Mouse (Mus musculus): Measurements from ENCODE around the gene Timm17b.
"Not testable (repeated sequence)": the region's sequence is repeated elsewhere in the genome, so short reads cannot be mapped to it uniquely, and the experiment has no call there.

Timm17b gene

DNA sequence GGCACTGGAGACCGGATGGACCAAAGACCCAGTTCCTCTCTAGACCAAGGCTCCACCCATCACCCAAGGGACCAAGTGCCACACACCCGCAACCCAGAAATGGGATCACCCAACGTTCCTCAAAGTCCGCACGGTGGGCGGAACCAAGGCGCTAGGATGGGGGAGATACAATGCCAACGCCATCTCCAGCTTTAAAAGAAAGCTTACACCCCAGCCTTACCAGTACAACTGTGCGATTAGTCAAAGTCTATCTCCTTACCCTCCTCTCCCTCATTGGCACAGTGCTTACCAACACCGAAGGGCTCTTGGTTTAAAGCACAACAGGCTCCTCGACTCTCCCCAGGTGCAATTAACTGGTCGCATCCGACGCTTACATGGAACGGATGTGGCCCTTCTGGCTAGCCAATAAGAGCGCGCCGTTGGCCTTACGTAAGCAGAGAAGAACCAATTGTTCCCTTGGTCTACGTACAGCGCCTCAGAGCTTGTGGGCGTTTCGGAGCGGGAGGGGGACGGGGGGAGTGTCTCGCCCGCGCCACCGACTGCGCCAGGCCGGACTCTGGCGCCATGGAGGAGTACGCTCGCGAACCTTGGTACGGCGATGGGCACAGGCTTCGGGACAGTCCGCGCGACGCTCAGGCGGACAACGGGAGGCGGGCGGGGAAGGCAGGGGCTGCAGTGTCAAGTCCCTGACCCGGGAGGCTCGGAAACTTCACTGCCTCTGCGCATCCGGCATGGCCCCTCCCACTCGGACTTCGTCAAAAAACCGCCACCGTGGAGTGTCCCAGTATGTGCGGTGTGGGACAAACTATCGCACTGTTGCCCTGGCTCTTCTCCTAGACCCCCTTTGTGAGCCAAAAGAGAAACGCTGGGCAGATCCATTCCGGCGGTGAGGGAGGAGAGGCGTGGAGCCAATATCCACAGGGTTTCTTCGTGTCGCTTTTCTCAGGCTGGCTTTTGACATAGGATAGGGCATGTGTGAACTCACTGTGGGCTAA, at the start of gene Timm17b, which contains the start of gene Pqbp1:
Timm17b (plus strand) TSS at position 478 of the 995 bp plus-strand sequence.
Pqbp1 (minus strand) TSS at position 390 of the 995 bp plus-strand sequence.
- peak; percentile 72 for DNase-seq (ENCODE audit: low read depth, low spot score)

DNA sequence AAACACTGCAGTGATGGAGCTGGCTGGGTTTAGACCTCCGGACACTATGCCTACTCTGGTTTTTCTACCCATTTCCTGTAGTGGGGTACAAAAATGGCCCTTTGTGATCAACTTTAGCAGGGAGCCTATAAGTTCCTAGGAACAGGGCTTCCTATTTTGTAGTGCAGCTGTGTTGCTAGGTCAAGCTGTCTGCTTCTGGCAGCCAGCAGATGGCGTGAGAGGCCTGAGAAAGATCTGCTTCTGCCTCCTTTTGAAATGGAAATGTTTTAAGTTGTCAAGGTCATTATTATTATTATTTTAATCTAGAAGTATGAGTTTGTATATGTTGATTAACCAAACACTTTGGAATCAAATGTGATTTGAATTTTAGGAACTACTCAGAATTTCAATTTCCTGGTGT, 44.6 kb upstream of the Timm17b start:
- no peak for DNase-seq (ENCODE audit: low read depth, low spot score)

DNA sequence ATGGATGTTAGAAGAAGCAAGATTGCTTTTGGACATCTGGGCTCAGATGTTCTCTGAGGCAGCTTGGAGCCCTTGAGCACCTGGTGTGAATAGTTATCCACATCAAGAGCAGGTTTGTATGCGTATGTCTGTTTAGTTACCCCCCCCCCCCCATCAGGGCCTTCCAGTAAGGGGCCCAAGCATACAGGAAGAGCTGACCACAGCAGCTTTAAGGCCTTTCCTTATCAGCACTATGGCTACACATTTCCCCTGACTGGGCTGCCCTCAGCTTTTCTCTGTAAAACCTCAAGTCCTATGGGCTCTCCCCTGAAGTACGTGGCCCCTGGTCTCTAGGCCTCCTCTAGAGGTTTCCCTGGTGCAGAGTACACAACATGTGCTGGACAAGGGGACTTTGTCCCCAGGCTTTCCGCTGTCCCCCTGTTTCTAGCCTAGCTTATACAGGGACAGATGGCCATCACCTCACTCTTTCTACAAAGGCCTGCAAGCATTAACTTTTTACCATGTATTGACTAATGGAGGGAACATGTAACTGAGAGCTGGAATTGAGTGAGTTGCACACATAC, 39.9 kb upstream of the Timm17b start:
- no peak for DNase-seq (ENCODE audit: low read depth, low spot score)

DNA sequence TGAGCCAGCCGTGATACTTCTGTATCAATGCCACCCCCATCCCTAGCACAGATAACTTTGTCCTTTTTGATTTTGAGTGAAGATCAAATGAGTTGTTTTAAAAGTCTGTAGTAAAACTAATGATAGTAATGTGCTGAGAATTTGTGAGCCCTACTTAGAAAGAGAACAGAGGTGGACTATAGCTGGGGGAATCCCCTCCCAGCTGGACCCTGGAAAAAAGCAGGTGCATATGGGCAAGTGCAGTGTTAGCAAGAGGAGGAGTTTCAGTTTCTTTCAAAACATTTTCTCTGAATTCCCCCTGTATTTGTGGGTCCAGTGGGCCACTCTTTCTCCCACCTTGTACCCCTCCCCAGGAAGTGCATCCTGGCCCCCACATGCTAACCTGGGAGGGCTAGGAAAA, 36.0 kb upstream of the Timm17b start:
- DNase-seq (ENCODE audit: low read depth, low spot score): no peak

DNA sequence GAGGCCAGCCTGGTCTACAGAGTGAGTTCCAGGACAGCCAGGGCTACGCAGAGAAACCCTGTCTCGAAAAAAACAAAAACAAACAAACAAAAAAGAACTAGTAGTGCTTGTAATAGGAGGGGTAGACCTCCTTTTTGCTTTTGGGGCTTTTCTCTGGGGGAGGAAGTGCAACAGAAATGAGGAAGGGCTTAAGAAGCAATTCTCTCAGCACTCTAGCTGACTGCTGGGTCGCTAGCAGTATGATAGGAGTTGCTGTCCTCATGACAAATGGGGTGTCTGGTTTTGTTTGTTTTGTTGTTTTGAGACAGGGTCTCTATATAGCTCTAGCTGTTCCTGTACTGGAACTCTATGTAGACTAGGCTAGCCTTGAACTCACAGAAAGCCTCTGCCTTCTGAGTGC, 34.6 kb upstream of the Timm17b start:
- no peak for DNase-seq (ENCODE audit: low read depth, low spot score)

DNA sequence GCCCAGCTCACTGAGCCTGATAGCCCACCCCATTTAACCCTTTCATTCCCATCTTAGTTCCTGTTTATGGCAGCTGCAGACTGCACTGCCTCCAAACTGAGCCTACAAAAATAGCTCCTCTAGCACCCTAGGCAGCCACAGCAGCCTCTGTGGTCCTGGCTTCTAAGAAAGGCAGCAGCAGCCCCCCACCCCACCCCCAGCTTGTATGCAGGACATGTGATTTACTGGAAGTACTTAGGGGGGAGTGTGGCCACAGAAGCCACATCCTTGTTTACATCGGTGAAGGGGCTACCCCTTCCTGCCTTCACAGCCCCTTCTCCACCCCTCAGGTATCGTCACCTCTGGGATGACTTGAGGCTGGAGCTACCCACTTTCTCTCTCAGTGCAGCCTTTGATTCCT, 33.8 kb upstream of the Timm17b start:
- DNase-seq (ENCODE audit: low read depth, low spot score): no peak

DNA sequence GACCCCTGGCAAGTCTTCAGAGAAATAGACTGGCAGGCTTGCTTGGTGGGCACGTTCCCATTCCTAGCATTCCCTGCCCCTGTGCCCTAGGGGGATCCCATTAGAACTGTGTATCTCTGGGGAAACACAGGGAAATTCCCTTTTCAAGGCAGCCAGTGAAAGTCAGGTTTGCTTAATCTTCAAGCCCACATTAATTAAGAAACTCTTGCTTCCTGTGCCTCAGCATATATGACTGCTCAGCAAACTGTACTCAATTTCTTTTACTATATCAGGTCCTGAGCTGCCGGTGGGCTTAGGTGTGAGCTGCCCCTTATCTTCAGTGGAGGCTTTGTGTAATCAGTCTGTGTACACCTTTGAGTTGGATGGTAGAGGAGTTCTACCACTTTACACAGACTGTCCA, 33.4 kb upstream of the Timm17b start:
- no peak for DNase-seq (ENCODE audit: low read depth, low spot score)

DNA sequence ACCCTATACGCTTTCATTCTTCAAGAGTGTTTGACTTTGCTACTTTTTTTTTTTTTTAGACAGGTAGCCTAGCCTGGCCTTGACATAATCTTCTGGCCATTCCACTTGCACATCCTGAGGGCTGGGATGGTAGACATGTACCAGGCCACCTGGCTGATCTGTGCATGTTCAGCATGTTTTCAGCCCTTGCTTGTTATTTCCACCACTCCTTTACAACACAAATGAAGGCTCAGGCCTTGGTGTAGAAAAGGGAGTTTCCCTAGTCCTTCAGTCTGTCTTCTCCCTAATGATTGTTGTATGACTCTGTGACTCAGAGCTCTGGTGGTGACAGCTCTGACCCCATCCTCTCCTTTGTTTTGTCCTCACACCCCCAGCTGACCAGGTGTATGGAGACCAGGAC, 32.0 kb upstream of the Timm17b start:
- DNase-seq (ENCODE audit: low read depth, low spot score): no peak

DNA sequence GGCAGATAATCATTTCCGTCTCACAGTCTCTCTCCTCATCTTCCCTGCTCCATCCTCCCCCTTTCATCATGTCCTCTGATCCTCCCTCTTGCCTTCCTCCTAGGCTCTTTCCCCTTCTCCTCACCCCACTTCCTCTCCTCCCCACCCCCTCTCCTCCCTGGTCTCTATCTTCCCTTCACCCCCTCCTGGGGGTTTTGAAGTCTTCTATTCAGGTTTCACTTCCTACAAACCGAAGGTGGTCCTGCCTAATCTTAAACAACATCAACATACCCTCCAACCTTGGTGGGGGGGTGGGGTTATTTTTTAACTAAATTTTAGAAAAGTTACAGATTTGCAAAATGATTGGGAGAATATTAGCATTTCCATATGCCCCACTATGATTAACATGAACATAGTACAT, 30.7 kb upstream of the Timm17b start:
- no peak for DNase-seq (ENCODE audit: low read depth, low spot score)

DNA sequence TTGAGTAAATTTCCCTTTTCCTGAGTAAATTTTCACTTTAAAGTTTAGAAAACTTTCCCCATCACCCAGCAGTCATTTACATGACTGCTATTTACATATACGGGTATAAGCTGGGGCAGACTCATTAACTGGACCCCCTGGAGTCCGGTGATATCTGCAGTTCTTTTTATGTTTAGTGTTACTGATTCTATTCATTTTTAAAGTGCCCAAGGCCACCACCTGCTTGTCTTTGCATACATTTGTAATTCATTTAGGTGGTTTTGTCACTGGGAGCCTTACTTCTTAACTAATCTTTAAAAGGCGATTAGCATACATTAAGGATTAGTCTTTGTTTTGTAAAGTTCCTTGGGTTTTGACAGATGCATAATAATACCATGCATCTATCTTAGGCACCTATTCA, 29.3 kb upstream of the Timm17b start:
- DNase-seq (ENCODE audit: low read depth, low spot score): no peak

DNA sequence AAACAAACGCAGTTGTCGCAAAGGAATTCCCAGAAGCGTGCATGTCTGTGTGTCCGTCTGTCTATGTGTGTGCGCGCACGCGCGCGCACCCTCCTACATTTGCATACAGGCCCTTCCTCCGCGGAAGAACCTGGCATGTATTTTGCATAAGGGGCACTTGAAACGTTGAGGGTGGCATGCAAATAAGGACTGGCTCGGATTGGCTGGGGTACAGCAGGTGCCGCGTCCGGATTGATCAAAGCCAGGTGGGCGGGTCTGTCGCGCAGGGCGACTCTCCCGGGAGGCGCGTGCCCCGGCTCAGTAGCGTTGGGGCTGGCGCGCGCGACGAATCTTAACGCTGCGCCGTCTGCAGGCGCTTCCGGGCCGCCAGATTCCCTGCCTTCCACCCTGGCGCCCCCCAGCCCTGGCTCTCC, 21.1 kb upstream of the Timm17b start, which contains the start of gene Pim2:
Pim2 (plus strand) TSS at position 256 of the 413 bp plus-strand sequence.
- peak; percentile 67 for DNase-seq (ENCODE audit: low read depth, low spot score)

DNA sequence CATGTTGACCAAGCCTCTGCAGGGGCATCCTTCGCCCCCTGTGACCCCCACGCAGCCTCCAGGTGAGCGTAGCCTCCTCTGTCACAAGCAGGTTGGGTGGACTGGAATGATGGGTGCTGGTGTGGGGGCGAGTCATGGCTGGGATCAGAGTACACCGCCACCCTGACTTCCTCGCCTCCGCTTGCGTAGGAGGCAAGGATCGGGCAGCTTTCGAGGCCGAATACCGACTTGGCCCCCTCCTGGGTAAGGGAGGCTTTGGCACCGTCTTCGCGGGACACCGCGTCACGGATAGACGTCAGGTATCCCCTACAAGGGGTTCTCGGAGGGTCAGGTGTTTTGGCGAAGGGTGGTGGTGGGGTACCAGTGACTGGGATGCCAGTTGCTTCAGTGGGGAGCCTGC, 20.7 kb upstream of the Timm17b start:
- no peak for DNase-seq (ENCODE audit: low read depth, low spot score)

DNA sequence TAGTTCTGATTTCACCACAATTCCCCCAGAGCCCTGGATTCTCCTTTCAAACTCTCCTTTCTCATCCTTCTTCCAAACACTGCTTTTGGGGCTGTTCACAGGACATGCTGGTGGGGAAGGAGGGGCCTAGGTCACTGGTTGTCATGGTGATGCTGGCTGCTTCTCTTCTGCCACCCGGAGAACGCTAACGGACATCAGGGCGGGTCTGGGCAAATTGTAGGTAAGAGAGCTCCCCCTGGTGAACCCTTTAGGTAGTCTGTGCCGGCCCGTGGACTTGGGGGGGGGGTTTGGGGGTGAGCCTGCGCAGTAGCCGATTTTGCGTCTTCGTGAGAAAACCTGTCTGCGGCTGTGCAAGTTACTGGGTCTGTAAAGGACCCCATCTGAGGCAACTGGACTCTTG, 19.3 kb upstream of the Timm17b start:
- DNase-seq (ENCODE audit: low read depth, low spot score): no peak

DNA sequence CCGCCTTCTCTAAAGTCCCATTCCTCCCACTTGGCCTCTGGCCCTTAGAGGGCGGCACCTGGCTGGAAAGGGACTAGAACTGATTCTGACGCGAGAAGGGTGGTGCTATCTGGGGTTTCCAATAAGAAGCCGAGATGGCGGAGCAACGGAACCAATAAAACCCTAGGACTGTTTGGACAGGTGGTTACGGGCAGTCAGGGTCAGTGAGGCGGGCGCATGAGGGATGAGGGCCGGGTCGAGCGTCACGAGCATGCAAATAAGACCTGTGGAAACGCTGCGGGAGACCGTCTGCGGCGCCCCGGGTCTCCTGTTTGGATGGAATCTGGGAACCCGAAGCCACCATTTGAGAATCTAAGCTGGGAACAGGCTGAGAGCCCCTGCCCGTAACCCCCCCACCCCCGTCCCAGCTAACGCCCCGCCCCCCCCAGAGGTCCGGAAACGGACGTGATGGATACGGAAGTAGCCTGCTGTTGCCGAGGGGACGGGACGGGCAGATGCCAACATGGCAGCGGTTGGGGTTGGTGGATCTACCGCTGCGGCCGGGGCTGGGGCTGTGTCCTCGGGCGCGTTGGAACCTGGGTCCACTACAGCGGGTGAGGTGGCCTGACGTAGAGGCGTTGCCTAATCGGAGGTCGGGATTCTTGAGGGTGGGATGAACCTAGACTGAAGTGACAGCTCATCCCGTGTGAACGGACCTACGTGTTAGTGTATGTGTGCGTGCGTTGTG, 15.2 kb upstream of the Timm17b start, which contains the start of gene Slc35a2:
Slc35a2 (plus strand) TSS at position 188 of the 727 bp plus-strand sequence.
- peak; percentile 59 for DNase-seq (ENCODE audit: low read depth, low spot score)

DNA sequence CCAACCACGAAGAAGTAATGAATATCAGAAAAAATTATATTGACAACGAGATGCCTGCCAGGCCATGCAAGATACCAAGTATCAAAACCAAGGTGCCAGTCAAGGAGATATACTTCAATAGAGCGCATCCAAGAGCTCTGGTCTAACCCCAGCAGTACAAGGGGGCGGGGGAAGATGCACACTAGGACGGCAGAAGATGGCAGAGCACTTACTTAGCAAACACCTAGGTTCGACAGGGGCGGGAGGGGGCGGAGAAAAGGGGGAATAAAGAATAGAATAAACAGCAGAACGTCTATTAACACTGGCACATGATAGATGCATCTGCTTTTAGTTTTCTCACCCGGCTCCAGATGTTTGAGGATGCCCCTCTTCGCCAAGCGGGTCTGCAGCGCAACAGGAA, 946 bp upstream of the Timm17b start:
- no peak for DNase-seq (ENCODE audit: low read depth, low spot score)

DNA sequence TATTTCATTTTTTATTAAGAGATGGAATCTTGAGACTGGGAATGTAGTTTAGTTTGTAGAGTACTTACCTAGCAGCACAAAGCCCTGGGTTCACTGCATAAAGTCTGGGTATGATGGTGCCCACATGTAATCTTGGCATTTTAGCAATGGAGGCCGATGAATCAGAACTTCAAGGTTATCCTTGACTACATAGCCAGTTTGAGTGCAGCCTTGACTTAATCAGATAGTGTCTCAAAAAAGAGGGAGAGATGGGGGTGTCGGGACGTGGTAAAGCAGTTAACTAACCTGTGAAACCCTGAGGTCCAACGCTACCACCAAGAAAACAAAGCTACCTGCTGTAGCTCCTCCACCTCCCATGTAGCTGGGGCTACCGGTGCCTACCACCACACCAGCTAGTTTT, 5.3 kb downstream of the Timm17b start:
- DNase-seq (ENCODE audit: low read depth, low spot score): no peak

DNA sequence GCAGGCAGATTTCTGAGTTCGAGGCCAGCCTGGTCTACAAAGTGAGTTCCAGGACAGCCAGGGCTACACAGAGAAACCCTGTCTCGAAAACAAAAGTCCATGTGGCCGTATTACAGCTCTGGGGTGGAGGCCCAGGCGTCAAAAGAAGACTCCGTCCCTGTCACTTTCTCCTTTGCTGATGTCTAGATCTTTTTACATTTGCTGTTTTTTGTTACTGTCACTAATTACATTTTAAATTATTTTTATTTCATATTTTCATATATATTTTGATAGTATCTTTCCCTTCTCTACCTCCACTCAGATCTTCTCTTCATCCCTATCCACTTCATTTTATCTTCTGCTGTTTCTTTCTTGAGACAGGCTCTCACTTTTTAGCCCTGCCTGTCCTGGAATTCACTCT, 8.6 kb downstream of the Timm17b start, which contains the start of gene Gm10491:
Gm10491 (minus strand) TSS at position 101 of the 400 bp plus-strand sequence.
- DNase-seq (ENCODE audit: low read depth, low spot score): no peak

DNA sequence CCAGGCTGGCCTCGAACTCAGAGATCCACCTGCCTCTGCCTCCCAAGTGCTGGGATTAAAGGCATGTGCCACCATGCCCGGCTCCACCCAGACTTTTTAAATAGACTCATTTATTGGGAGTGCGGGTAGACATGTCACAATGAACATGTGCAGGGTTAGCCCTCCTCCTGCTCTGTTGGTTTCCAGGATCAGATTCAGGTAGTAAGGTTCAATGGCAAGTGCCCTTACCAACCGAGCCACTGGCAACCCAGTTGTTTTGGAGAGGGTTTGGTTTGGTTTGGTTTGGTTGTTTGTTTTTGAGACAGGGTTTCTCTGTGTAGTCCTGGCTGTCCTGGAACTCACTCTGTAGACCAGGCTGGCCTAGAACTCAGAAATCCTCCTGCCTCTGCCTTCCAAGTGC, 10.1 kb downstream of the Timm17b start, which contains the start of gene Gm10490:
Gm10490 (plus strand) TSS at position 301 of the 400 bp plus-strand sequence.
- not testable (repeated sequence) for DNase-seq (ENCODE audit: low read depth, low spot score)

DNA sequence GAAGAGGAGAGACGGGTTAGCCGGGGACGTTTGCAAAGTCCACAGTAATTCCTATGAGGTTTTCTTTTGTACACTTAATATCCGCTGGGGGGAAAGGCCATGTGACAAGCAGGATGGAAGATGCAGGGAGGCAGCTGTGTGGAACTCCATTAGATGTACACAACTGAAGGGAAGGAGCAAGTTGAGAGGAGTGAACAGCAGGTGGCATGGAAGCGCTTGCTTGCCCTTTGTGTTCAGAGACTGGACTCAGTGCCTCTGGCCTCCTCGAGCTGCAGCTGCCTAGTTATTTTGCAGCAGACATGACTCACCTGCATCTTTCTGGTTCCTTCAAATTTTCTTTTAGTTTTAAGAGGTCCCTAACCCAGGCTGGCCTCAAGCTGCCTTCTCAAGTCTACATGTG, 11.3 kb downstream of the Timm17b start:
- no peak for DNase-seq (ENCODE audit: low read depth, low spot score)

DNA sequence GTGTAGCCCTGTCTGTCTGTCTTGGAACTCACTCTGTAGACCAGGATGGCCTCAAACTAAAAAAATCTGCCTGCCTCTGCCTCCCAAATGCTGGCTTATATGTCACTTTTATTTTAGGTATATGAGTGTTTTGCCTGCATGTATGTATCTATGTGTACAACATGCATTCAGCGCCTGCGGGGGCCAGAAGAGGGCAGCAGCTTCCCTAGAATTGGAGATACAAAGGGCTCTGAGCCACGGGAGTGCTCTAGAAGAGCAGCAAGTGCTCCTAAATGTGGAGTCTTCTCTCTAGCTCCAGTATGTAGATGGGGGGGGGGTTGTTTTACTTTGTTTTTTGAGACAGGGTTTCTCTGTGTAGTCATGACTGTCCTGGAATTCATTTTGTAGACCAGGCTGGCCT, 16.5 kb downstream of the Timm17b start:
- not testable (repeated sequence) for DNase-seq (ENCODE audit: low read depth, low spot score)

DNA sequence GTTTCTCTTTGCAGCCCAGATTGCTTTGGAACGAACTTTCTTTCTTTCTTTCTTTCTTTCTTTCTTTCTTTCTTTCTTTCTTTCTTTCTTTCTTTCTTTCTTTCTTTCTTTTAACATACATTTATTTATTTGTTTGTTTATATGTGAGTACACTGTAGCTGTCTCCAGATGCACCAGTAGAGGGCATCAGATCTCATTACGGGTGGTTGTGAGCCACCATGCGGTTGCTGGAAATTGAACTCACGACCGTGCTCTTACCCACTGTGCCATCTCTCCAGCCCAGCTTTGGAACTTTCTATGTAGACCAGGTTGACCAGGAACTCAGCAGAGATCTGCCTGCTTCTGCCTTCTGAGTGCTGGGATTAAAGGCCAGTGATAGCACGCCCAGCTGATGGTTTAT, 18.8 kb downstream of the Timm17b start:
- not testable (repeated sequence) for DNase-seq (ENCODE audit: low read depth, low spot score)
